Mouse (Mus musculus) hematopoietic stem cell, adult 5-6 weeks (primary cell): ENCODE data around the gene Abr. TPM values are rescaled to one million over a fixed set of nuclear protein-coding genes. Genes with fewer than 3 reads are reported as not detected.
A peak's percentile ranks its signal among the peaks of the same experiment; 100 is the strongest.

Experiments used
- ATAC-seq, 2 experiments: fragments of 125-278 bp in 1 of 2; replicated peaks in 1 of 2; 2 replicates each; pipeline ENCODE4 v1.8.0; 2016 to 2017; ENCODE audit warnings: inconsistent platforms in 2 of 2, mild to moderate bottlenecking in 2 of 2, moderate number of reproducible peaks in 2 of 2, low read depth in 1 of 2, moderate TSS enrichment in 1 of 2; ENCODE audit not compliant: low FRiP score in 2 of 2, poor library complexity in 2 of 2, severe bottlenecking in 2 of 2, insufficient read depth in 1 of 2, low TSS enrichment in 1 of 2
- total RNA-seq: library from RNA; stranded (forward); fragments of 172-1452, 232-1000 nt; gene quantifications from 2 replicates; pipeline ENCODE4 v1.2.3, GENCODE M21; 2017

The Abr gene
- total RNA-seq, 1 experiment from 2014 or later, result 52.9 TPM

DNA sequence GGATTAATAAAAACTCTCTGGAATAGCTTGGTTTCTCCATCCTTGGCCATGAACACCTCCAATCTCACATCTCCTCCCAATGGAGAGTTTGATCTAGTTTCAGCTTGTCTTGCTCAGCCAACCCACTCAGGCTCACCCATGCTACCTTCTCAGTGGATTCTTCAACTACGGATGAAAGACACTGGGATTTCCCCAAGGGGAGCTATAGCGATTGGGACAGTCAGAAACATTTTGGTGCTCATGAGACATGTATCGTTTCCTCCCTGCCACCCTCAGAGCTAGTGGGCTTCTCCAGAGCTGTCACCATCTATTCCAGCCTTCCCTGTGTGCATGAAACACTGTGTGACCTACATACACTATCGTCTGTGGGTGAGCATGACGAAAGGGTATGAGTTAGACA, 160.4 kb downstream of the Abr start:
- ATAC-seq, result no peak

DNA sequence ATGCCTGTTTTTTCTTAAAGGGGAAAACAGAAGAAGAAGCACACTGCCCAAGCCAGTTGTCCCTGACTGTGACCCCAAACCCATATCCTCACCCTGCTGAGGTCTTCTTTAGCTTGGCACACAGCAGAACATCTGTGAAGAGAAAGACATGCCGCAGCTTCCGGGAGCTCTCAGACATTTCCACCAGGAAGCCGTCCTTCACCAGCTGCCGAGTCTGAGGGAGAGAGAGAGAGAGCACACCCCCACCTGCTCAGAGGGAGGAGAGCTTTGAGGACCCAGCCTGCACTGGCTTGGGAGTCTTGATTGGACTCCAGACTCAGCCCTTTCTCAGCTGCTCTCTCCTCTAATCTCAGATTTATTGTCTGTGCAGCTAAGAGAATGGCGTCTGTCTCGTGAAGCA, 160.9 kb downstream of the Abr start:
- no peak for ATAC-seq

DNA sequence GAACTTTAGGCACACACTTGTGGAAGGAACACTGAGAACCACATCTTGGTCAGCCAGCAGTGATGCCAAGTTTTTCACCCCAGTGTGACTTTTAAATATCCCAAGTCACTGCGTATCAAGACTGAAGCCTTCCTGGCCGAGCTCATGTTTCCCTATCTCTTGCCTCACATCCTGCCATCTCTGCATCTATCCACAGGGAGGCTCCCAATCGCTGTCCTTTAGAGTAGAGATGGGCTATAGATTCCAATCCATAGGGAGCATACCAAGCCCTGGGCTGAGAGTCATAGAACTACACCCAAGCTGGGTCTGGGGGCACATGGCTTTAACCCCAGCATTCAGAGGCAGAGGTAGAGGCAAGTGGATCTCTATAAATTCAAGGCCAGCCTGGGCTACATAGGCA, 162.6 kb downstream of the Abr start:
- no peak for ATAC-seq

DNA sequence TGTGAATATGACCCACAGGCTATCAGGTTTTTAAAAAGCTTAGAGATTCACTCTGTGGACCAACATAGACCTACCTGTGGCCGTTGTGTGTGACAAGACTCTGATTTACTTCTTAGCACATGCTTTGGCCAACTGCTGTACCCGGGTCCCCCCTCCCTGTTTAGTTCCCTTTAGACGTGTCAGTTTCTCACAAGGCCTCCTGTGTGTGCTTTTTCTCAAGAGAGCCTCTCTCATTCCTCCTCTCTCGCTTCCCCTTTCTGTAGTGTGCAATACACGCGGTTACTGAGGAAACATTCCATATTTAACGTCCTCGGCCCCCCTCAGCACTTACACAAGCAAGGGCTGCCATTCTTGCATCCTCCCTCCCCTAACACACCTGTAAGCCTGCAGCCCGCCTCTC, 163.4 kb downstream of the Abr start:
- ATAC-seq, result peak; percentile 15 to 30; a peak in 1 of 4 replicates

DNA sequence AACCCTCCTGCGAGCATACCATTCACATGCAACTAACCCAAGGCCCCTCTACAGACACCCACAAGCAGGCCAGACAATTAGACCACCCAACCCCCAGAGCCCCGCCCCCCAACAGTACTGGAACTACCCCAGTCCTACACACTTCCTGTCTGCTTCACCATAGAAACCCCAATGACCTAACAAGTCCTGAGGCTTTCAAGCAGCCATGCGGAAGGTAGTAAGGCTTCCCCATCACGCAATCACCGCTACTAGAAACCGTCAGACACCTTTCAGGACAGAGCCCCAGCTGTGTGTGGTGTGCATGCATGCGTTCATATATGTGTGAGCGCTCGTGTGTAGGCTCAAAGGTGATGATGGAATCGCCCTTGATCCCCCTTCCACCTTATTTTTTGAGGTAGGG, 165.2 kb downstream of the Abr start:
- peak; percentile 56 to 57 for ATAC-seq

DNA sequence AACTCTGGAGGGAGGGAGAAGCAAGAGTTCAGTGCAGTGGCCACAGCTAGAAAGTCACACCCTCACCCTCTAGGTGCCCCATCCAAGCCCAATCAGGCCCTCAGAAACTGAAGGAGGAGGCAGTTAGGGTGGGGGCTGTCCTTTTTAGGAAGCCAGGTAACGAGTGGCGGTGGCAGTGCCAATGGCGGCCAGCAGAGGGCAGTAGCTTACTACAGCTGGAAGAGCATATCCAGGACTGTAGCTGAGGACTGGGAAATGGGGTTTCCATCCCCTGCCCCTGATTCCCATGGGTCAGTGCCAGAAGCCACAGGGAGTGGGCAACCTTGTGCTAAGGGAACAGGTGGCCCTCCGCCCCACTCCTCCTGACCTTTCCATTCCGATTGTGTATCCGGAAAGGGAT, 165.9 kb downstream of the Abr start:
- peak; percentile 61 to 76 for ATAC-seq

DNA sequence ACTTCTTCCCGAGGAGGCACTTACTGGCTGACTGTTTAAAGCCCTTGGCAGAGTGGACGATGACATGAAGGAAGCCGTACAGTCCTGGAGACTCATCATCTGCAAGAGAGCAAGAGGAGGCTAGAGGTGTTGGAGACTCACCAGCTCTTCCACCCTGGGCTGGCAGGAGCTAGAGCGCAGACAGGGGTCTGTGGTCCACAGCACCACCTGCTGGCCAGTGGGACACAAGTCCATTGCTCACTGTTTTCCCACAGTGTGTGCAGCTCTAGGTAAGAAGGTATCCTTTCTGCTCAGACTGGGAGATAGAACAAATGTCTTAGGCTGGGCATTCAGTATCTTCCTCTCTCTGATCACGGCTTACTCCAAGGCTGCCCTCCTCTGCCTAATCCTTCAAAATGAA, 167.6 kb downstream of the Abr start:
- peak; percentile 49 to 63; a peak in 3 of 4 replicates for ATAC-seq

DNA sequence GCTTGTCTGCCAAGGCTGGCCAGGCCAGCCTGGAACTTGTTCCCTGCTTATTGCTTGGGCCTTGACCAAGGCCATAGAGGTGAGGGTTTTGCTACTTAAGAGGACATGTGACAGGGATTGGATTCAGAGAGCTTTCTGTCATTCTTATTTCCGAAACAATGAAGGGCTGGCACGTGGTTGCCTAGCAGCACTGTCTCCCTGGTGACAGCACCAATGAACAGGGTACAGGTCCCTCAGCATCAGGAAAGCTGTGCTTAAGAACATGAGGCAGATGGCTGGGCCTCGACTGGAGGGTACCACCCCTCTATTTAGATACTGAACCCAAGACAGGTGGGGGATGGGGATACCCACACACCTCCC, 171.9 kb downstream of the Abr start:
- ATAC-seq, result no peak

DNA sequence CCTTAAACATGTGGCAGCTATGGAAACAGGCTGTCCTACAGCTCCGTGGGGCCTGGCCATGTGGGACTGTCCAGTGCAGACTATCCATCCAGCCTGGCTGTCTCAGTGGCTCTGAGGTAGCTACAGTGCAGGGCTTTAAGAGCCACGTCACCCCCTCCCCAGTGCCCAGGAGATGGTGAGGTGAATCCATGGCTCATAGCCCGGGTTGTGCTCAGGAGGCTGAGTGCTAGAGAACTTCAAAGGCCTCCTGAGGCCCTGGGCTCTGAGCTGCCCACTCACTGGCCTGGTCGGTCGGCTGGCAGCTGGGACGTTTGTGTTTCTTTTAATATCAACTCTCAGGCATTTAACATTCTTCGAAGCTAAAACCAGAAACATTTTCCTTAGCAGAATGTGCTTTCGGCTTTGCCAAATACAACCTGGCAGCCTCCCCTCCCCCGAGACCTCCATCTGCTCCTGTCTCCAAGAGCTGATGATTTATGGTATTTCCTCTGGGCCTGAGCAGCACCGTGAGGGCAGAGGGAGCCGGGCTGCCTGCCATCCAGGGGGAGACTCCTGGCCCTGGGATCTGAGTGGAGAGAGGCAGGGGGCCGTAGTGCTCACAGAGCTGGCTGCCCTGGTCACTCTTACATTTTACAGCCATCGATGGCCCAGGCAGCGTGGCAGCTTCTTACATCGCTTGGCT, 172.5 kb downstream of the Abr start:
- no peak for ATAC-seq

DNA sequence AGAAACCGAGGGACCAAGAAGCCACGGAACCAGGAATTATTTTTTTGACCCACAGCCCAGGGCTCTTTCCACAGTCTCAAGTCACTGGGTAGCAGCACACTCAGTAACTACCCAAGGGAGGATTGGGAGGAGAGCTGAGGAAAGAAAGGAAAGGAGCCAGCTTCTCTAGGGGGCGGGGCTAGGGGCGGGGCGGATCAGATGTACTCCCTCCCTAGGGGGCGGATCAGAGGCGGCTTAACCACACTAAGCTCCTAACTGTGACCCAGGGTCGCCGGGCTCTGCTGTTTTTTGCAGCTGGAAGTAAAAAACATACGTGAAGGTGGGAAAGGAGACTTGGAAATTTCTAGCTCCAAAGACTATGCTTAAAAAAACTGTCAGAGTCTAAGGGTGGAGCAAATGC, 175.9 kb downstream of the Abr start:
- no peak for ATAC-seq

DNA sequence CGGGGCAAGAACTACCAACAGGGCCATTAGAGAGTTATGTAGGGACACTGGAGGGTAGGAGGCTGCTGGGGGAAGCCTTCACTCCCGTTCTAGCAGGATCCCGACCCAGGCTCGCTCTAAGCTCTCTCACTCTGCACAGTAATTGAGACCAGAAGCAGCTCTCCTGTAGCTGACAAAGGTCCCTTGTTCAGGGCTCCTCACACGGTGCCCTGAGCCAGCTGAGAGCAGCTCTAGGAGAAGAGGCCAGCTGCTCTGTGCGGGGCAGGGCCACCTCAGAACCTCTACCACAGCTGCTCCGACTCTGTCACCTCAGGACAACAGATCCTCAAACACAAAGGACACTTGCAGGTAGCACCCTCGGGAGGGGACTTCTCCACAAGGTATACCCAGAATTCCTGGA, 176.7 kb downstream of the Abr start:
- no peak for ATAC-seq

DNA sequence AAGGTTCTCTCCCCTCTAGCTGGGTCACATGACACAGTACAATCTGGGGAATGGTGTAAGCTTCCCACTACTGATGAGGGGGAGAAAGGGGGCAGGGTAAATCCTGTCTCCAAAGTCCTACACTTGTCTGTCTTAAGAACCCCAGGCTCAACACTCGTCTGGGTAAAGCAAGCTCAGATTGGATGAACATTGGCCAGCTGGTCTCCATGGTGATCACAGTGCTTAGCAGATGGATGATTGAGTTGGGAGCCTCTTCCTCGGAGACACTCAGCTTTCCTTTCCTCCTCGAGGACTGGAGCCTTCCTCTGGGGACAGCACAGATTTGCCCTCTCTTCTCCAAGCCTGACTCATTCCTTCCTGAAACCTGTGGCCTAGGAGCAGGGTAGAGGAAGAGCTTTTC, 182.4 kb downstream of the Abr start:
- ATAC-seq, result no peak

DNA sequence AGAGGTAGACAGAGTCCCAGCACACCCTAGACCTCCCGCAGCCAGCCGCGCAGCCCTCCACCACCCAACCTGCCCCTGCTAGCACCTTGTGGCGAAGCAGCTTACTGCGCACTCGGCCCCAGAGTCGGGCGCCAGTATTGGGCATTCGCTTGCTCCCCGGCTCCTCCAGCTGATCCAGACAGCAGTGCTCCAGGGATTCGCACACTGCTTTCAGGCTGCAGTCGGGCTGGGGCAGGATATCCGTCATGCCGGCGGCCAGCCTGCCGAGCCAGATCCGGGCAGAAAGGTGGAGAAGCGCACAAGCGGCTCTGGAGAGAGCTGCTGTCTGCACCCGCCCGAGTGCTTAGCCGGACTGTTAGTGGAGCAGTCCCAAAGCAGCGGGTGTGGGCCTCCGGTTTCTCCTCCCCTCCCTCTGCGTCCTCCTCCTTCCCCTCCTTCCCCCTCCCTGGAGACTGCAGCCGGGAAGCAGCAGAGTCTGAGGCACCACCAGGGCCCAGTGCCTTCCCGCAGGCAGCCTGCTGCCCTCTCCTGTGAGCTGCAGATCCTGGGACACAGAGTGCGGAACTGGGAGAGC, 185.2 kb downstream of the Abr start:
- no peak for ATAC-seq

DNA sequence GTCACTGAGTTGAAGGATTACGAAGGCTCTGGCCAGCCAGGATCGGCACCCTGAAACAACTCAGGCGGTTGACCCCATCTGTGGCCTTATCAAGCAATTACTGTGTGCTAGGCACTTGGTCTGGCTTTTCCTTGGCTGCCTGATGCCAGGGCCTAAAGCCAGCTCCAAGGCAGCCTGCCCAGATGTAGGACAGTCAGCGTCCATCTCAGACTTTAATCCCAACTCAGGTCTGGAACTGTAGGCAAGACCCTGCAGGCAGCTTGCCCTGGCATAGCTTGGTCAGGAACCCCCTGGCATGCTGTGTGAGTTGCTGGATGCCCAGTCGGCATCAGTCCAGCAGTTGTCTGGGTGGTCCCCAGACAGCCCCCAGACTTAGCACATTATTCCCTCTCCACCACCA, 186.1 kb downstream of the Abr start:
- ATAC-seq, result no peak

DNA sequence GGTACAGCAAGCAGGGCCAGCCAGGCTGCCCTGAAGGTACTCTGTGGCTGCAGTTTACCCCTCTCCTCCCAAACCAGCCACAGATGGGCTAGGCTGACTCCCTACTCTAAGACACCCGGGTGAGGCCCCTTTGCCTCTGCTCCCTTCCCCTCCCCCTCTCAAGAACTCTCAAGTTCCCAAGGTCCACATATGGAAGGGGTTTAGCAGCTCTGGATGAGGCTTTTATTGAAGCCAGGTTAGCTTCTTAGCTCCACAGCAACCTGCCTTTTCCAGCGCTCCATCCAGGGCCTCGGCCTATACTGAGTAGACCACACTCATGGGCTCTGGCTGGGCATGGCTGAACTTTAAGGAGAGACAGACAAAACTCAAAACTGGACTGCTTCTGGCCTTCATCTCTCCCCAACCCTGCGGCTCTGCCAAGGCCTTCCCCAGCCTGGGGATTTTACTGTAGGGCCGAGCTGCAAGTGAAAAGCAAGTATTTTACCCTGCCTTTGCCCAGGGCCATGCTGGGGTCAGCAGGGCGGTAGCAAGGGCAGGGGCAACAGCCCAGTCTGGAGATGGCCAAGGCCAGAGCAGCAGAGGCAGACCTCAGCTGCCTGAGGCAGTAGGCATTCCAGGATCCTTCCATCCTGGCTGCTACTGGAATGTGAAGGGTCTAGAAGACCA, 192.0 kb downstream of the Abr start:
- ATAC-seq, result no peak

DNA sequence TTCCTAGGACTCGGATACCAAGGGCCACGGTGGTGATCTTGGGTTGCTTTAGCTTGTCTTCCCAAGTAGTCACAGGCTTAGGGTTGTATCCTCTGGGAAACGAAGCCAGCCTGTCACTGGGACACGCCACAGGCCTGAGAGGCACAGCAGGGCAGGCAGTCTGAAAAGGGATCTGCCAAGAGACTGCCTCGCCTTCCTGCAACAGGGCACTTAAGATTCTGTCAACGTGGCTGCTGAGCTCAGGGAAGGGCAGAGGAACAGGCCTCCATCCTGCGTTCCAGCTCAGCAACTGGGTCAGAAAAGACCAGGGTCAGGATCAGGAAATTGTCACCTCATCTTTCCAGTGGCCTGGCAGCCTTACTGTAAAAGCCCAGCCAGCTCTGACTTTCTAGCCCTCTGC, 192.6 kb downstream of the Abr start:
- no peak for ATAC-seq

DNA sequence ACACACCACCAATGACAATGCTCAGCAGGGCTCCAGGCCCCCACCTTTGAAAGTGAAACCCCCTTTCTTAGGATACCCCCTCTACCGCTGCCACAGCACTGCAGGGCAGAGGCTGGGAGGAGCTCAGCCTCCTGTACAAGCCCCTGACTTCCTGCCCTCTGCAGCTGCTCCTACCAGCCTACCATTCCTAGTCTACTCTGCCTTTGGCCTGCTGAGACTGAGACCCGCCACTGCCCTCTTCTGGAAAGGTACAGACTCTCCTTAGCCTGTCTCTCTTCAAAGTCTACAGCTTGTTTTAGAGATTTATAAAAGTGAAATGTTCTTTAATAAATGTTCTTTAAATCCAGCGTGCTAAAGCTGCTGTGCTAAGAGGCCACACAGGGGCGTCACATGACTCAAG, 193.1 kb downstream of the Abr start:
- ATAC-seq, result peak in 1 of 2 experiments; percentile 27; a peak in 1 of 4 replicates

DNA sequence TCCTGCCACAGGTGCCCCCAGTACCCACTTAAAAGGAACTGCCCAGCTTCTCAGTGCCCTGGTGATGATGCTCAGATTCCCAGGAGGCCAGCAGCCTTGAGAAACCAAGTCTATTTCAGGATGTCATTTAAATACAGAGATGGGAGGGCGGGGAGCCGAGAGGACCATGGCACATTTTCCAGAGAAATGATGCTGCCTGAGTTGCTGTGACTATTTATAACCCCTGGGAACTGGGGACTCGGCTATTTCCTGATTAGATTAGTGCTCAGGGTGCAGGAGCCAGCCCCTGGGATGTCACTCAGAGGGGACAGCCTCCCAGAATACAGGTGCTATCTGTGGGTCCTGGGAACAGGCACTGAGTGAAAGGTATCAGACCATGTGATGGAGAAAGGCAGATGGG, 194.3 kb downstream of the Abr start:
- ATAC-seq, result no peak

DNA sequence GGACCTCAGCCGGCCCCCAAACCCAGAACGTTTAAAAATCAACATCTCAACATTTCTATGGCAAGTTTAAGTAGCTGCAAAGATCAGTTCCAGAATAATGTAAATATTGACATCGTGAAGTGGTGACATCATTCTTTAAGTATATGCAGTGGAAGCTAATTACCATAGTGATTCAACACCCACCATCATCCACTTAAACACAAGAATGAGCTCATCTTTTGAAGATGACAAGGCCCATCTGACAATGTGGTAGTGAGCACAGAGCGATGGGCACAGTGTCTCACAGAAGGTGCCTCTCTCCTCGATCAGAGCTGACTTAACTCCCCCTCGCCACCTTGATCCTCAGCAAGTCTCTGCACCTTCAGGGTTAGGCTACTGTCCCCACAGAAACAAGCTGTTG, 196.4 kb downstream of the Abr start:
- no peak for ATAC-seq
